In genomic region chr17:66340798-66341197, GRCm38 (mm10) we compare ENCODE assay signal across 15 mouse cellular contexts.
A peak's percentile ranks its signal among the peaks of the same experiment; 100 is the strongest.
DNase-seq lines count a peak whose midpoint lies in the region.
"Had no signal": no experiment of that assay in that cellular context is flagged by ENCODE, and none has a peak within 500 bp of the region (broad histone marks: within the 10 kb centered on the region; RNA-seq: fewer than 3 reads in every experiment).

No protein-coding gene starts in this region.

- peaks cover 11% of the 10 kb centered on the region; the same call in 1 of the 2 replicates for H3K4me1 ChIP-seq in heart, embryonic 10.5 days
- H3K4me1 ChIP-seq: embryonic facial prominence, embryonic 13.5 days; midbrain, embryonic 12.5 days; neural tube, embryonic 13.5 days had no signal

- 0 out of 2 replicates have a peak overlapping the region, but pooled peaks have one; percentile 38 for H3K27ac ChIP-seq in heart, embryonic 10.5 days
- H3K27ac ChIP-seq: embryonic facial prominence, embryonic 13.5 days; hindbrain, embryonic 15.5 days; liver, embryonic 14.5 days; midbrain, embryonic 12.5 days; neural tube, embryonic 13.5 days had no signal

- H3K9me3 ChIP-seq in heart, embryonic 10.5 days: no peaks in the 10 kb centered on the region
- H3K9me3 ChIP-seq: embryonic facial prominence, embryonic 13.5 days; hindbrain, embryonic 15.5 days; midbrain, embryonic 12.5 days; neural tube, embryonic 13.5 days had no signal

- intact Hi-C loops in heart, postnatal 10 days (cut with DNase I): loop anchor here (5.0 kb wide), 1 partner anchor 103 kb away; no protein-coding TSS in a partner anchor

- H3K36me3 ChIP-seq in heart, embryonic 10.5 days: peaks cover 20% of the 10 kb centered on the region

- no peak overlapping the region for H3K4me3 ChIP-seq in heart, embryonic 10.5 days
- H3K4me3 ChIP-seq: embryonic facial prominence, embryonic 13.5 days; hindbrain, embryonic 15.5 days; midbrain, embryonic 12.5 days; neural tube, embryonic 13.5 days had no signal

- DNase-seq in heart, embryonic 10.5 days (ENCODE audit: low spot score): peak; percentile 61
- DNase-seq in heart, postnatal 10 days: no peak
- peak; percentile 74 to 85 for DNase-seq in lung, adult 18-20 months
- peak; percentile 77 for DNase-seq in lung, postnatal 25 days (ENCODE audit: low spot score)
- no peak for DNase-seq in left cerebral cortex, adult 18-20 months (ENCODE audit: low spot score in 2 of 2)
- DNase-seq in thymus, postnatal 14 days: no peak
- no peak for DNase-seq in frontal cortex, postnatal 25 days (ENCODE audit: low spot score in 2 of 2)
- DNase-seq: adrenal gland, adult 8-10 months; cerebellum, postnatal 10 days; forebrain, postnatal 0 days had no signal

- whole genome bisulfite sequencing in heart, embryonic 10.5 days: 79% methylated on average over 12 of the region's 12 CpGs

- H3K27me3 ChIP-seq in heart, embryonic 10.5 days (ENCODE audit: insufficient read depth, poor library complexity, severe bottlenecking): no peaks in the 10 kb centered on the region
- H3K27me3 ChIP-seq: embryonic facial prominence, embryonic 13.5 days; hindbrain, embryonic 15.5 days; midbrain, embryonic 12.5 days; neural tube, embryonic 13.5 days had no signal

Comparison
In these comparisons a context has a peak if more than half of its experiments do, and no peak if none do; other contexts are left out.
1. DNase-seq: peak in heart, embryonic 10.5 days (single experiment), lung, adult 18-20 months (2 of 2) and lung, postnatal 25 days (single experiment); none in heart, postnatal 10 days (0 of 2), left cerebral cortex, adult 18-20 months (0 of 2), thymus, postnatal 14 days (single experiment) and frontal cortex, postnatal 25 days (0 of 2).